Mouse (Mus musculus): ENCODE data around the gene Catsper3.
A peak's percentile ranks its signal among the peaks of the same experiment; 100 is the strongest.

Catsper3 gene

DNA sequence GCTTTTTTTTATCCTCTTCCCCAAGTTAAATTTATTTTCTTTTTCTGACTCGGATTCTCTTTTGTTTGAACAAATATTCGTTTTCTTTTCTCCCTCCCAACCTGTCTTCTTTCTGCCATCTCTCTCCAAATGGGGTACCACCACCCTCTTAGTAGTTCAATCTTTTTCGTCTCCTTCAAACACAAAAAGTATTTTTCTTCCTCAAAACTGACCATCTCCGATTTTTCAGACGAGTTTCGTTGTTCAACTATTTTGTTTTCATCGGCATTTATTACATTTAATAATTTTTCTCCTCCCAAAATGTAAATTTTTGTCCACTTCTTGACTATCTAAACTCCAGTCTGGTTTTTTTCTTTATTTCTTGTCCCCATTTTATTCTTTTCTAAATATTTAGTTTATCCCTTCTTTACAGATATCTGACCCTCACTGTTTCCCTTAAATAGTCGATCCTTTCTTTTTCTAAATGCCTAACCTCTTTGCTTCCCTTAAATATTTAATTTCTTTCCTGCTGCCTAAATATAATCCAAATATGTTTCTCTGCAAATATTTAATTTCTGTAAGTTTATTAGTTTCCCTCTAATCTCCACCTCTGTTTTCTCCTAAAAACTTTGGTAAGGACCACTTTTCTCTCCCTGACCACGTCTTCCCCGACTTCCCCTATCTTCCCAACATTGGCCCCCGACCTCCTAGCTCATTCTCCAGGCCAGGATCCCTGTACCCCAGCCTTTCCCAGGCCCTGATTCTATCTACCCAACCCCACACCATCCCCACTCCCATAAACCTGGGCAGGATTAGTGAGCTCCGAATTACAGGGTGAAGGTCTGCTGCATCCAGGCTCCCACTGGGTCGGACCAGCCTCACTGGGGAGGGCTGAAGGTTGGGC, 42.7 kb downstream of the Catsper3 start:
- DNase-seq: no peak

DNA sequence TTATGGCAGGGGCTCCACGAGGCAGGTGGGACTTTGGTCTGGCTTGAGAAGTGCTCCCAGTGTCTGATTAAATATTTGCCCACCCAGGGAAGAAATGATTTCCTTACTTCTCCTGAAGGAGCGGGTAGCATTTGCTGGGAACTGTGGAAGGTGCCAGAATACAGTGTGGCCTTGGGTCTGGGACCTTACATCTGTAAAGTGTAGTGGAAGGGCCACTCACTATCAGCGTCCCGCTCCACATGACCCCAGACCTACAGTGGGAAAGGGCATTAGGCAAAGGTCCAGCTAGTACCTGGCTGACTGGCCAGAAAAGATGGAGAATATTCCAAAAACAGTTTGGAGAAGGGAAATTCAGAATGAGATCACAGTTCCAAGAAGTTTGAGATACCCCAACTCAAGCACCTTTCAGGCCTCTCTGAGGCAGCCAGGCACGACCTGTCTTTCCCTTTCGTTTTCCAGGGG, 43.3 kb downstream of the Catsper3 start:
- no peak for DNase-seq

DNA sequence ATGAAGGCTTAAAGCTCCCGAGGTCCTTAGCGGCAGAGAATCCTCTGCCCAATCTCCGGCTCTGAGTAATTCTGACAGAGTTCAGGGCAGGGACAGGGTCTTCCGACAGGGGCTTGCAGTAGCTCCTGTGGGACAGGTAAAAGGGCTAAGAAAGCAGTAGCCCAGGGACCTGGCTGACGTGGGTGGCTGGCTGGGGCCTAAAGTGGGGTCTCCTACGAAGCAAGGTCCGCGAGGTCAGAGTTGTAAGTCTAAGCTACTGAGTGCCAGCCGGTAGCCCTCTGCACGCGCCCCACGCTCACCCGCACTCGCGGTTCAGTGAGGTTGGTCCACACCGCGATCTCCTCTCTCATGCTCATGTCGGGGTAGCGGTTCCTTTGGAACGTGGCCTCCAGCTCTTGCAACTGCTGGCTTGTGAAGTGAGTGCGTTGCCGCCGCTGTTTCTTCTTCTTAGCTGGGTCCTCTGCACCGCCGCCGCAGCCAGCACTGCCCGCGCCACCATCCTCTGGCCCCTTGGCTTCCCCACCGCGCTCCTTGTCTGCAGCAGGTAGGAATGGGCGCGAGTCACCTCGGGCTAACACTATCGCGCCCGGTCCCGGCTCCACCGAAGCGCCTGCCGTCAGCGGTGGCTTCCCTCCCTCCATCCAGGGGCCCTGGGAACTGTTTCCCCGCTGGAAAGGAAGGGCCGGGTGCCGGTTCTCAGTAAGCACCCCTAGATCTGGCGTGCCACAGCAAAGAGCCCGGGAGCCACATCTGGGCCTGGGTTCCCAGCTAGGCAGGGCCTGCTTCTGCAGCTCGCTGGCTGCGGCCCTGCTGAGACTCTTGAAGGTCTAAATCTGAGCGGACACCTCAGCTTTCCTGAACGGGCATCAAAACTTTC, 44.0 kb downstream of the Catsper3 start:
- peak in 1 of 2 experiments; percentile 23 for DNase-seq

DNA sequence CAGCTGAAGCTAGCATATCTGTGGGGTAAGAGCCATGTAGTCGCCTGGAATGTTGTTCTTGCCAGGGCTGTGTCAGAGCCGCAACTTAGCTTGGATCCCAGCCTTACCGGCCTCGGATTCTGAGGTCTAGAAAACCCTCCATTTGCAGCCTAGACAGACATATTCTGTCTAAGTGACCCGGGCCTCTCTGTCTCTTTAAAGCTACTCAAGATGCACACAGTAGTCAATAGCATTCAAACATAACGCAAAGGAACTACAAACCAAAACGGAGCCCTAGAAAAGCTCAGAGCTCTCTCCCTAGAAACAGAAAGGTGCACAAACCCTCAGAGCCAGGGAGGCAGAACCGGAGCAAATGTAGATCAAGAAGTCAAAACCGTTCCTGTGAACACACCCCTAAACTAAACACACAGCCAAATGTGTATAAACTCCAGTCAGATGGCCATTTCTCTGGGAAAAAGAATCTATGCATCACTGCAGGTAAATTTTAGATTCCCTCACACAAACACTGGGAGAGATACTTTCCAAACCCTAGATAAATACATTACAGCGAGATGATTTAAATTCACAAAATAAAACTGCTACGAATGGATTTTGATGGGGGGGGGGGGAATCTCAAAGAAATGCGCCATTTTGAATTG, 44.8 kb downstream of the Catsper3 start:
- DNase-seq: no peak

DNA sequence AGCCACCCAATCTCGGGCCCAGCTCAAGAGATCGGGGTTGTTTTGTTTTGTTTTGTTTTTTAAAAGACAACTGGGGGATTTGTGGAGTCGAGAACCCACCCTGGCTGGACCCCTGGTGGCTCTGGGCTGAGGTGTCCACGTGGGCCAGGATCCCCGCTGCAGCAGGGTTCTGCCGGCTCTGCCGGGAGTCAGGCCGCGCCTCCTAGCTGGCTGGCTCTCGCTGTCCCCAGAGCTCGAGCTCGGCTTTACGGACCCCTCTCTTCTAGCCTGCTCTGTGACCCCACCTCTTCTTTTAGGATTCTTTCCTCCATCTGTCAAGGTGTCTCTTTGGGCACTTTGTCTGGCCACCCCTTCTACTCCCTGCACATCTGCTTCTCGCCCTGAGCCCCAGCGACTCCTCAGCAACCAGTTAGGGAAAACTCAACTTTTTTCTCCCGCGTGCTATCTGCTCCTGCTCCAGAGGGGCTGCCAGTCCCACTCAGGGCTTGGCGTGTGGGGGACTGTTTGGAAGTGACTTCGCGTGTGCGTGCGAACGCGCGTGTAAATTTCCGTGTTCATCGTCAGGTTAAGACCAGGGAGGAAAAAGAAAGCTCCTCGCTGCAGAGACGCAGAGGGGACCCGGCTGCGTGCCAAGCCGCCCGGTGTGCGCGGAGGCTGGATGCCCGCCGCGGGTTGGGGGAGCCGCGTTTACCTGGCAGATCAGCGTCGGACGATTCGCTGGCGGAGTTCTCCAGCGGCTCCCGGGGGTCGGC, 45.9 kb downstream of the Catsper3 start:
- peak in 1 of 2 experiments; percentile 20 for DNase-seq

DNA sequence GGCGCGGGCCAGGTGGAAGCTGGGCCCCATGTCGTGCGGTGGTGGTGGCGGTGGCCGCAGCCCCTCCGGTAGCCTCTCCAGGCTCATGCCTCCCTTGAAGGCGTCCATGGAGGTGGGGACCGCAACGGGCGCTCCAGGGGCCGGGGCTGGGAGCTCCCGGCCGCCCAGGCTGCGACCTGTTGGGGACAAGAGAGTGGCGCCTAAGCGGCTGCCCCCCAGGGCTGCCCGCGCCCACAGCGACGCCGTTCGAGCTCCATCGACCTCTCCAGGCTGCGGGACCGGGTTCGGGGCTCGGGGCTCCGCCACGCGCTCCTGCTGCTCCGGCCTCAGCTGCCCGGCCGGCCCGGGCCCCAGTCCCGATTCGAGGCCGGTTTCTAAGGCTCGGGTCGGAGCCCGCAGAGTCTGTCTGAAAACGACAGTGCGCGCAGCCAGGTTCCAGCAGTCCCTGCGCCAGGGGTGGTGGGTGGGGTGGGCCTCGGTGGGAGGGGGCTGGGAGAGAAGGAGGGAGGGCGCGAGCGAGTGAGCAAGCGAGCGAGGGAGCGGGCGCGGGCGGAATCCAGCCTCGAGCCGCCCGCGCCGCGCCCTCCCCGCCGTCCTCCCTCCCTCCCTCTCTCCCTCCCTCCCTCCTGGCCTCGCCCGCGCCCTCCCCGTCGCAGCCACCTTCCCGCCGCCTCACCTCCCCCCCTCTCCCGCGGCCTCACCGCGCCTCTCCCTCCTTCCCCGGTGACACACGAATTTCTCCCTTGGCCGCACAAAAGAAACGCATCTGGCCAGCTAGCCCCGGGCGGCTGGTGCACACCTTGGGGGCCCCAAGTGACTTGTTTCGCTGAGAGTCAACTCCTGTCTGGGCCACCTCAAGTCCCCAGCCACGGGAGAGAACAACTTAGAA, 46.7 kb downstream of the Catsper3 start:
- peak in 1 of 2 experiments; percentile 18 for DNase-seq

DNA sequence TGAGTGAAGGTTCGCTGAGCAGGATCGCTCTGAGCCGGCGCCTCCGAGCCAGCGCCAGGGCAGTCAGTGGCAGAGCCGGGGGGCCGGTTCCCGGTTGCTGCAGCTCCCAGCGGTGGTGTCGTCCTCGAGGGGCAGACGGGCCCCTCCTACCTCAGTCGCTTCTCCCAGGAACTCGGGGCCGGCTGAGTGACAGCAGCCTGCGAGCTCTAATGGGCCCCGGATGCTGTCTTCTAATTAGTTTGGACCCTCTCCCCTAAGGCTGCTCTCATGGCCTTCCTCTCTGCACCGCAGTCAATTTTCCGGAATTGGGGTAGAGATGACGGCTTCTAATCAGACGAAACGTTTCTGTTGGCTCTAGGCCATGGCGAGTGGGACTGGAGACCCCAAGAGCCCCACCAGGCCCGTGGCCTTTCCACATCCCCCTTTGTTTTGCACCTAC, 47.4 kb downstream of the Catsper3 start:
- DNase-seq: peak in 1 of 2 experiments; percentile 23

DNA sequence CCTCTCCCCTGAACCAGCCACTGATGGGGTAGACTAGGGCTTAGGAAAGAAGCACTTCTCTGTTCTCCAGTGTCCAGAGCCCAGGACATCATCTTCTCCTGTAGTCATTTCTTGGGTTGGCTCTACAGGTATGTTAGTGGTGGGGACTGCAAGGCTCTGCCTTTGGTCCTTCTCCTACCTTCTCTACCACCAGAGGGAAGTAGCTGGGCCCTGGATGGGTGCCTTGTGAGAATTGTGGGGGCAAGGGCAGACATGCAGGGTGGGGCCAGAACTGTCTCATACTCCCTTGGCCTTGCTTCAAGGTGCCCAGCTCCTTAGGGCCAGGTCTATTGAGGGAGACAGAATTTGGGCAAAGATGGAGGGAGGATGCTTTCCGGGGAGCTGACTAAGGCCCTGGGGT, 48.2 kb downstream of the Catsper3 start:
- no peak for DNase-seq

GRCm38 (mm10) chr13:55833921-55834320, 49.6 kb downstream of the Catsper3 start:
- DNase-seq: no peak

GRCm38 (mm10) chr13:55834667-55835066, 50.3 kb downstream of the Catsper3 start:
- no peak for DNase-seq

DNA sequence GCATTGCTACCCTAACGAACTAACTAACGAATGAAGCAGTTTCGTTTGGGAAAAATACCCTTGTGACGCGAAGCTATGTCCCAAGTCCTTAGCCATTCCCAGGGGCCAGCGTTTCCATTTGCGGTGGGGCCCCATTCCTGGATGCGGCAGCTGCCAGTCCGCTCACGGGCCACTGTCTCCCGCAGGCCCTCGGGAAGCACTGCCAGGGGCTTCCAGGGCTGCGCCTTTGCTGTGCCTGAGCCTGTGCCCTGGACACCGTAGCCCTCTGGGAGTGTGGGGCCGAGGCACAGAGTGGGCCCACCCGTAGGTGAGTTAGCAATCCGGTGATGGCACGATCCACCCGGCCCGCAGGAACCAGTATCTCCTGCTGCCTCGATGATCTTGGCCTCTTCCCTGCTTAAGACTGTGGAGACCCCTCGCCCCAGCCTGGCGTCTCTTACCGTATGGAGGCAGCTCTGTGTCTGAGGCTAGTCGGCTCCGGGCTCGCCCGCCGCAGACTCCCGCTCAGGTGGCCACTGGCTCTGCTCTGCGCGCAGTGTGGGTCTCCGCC, 51.3 kb downstream of the Catsper3 start:
- DNase-seq: no peak

- DNase-seq: no peak
These were observed 51.8 kb downstream of the Catsper3 start, which contains the start of gene Pitx1 for GRCm38 (mm10) chr13:55836142-55836625. TSS of gene Pitx1 (minus strand) at chr13:55836192.

DNA sequence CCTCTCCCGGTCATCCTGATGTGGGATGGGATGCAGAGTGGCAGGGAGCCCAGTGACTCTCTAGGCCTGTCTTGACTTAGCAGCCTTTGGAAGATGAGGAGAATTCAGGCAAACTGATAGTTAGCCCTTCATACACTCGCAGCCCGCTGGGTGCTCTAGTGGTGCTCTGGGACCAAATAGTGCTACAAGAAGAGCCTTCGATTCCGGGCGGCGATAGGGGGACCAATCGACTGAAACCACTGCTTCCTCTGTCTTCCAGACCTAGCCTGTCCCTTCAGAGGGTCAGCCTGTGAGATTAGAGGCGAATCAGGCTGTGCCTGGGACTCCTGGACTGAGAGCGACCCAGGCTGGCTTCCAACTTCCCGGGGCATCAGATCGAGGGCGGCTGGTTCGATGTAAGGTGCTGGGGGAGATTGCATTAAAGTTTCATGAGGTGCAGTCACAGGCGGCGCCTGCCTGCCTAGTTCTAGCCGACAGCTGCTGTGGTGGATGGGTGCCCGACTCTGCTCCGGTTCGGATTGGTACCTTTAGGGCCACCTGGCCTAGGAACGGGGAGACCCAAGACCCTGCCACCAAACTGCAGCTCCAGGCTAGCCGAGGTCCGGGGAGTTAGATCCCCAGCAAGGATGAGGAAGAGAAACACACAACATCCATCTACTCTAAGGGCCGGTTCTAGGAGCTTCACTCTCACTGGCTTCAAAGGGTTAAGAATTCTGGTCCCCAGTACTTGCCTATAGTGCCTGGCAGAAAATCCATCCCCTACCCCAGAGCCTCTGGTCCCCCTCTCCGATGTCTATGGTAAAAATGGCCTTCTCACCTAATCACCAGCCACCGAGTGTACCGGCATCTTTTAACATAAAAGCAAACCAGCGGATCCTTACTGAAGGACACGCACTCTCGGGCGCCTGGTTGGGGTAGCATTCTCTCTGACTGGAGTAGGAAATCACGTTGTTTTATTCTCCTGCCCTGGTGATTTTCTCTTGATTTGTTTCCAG, 52.7 kb downstream of the Catsper3 start:
- DNase-seq: no peak

DNA sequence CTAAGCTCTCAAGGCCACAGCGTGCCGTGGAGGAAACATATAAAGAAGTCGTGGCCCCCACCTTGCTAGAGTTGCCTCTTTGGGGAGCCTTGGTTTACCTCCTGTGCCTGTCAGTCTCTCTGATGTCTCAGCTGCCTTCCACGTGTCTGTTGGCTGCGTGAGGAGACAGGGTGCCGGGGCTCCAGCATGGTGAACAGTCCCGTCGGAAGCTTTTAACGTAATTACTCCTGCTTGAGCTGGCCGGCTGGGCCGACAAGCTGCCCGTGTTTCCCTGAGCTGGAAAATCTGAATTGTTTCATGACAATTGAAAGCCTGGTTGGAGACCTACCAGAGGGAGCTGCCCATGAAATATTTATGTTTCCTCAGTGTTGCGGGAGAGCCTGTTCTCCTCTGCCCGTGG, 55.9 kb downstream of the Catsper3 start:
- DNase-seq: no peak

- DNase-seq: no peak
These were observed 59.3 kb downstream of the Catsper3 start for GRCm38 (mm10) chr13:55843700-55844099.

DNA sequence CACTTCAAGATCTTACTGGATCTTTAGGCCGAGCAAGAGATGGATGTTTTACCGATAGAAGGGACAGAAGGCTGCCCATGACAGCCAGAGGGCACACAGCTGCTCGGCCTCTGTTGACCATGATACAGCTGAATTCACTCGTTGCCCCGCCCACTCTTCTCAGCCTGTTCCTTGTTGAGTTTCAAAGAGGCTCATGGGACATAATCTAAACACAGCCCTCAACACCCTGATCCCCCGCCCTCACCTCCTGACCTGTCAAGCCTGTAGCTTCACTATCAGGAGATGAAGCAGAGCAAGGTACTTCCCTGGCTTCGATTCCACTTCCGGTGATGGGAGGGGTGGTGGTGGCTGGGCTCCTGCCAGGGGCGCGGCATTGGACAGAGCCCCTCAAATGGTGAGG, 63.4 kb downstream of the Catsper3 start:
- DNase-seq: peak in 1 of 2 experiments; percentile 36

- no peak for DNase-seq
These were observed 64.3 kb downstream of the Catsper3 start for GRCm38 (mm10) chr13:55848604-55849190.

- no peak for DNase-seq
These were observed 66.4 kb downstream of the Catsper3 start for GRCm38 (mm10) chr13:55850726-55851125.

DNA sequence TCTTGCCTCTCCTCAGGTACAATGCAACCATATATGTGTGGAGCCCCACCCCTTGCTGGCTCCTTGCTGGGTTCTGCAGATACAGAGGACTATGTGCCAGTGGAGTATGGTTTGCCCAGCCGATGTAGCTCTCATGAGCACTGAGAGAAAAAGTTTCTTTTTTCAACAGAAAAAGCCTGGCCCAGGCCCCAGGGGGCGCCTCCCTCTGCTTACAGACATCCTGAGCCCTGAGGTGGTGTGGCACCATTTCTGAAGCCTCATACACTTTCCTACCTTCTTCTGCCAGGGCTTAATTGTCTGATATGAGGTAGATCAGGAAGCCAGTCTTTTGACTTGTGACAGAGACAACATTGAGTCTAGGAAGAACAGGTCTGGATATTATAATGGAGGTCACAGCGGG, 67.8 kb downstream of the Catsper3 start:
- no peak for DNase-seq

Data from kidney, postnatal 36 days (tissue).